Mouse (Mus musculus) heart, adult 10 weeks (tissue): ENCODE data around the gene Scaf11. TPM values are rescaled to one million over a fixed set of nuclear protein-coding genes. Genes with fewer than 3 reads are reported as not detected.

ENCODE experiments used
- polyA plus RNA-seq: library from polyadenylated mRNA; stranded (reverse); fragments of 350-450 nt; fragmentation: Illumina TruSeq; extraction: RNeasy Lipid Tissue Mini Kit (QIAGEN cat#74804); gene quantifications from one replicate; pipeline ENCODE4 v1.2.3, GENCODE M21; 2014; ENCODE audit warnings: low read depth, low replicate concordance

Scaf11 gene
- 34.5 TPM for polyA plus RNA-seq

DNA sequence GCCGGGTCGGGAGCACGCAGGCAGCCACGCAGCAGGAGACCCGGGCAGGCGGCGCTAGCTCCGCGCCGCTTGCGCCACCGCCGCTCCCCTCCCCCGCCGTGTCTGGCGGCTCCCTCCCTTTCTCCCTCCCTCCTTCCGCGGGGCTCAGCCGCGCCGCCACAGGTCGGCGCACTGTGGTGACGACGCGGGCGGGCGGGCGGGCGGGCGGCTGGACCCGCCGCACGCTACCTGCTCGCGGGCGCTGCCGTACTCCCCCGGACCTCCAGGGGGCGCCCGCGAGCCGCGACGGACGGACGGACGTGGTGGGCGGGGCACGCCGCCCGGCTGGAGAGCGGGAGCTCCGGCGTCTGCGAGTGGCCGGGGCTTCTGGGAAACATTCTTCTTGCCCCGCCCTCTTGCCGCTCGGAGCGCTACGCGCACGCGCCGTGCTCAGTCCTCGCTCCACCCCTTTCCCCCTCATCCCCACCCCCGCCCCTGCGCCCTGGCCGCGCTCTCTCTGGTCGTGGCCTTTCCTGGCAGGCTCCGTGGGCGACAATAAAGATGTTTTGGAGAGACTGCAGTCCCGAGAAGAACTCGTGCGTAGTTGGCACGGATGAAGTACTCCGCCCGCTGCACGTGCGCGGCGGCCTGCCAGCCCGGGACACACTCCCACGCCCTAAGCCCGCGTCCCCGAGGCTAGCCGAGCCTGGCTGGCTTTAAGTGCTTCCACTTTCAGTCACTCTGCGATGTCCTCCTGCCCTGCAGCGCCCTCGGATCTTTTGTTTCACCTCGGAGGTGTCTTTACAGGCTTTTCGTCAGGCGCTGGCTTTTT is at the start of gene Scaf11:
Gene Scaf11 (minus strand): TSS at position 114 of the 811 bp plus-strand sequence.

Other genes with a start within 250 kb of the Scaf11 start
- gene Arid2, start 173.3 kb downstream of the Scaf11 start, polyA plus RNA-seq = 11.3 TPM
- gene Slc38a1, start 182.1 kb upstream of the Scaf11 start, polyA plus RNA-seq = 11.8 TPM
- gene Slc38a2, start 238.9 kb upstream of the Scaf11 start, polyA plus RNA-seq = 118 TPM